Mouse (Mus musculus) C2C12 (cell line): ENCODE results near the gene Ercc5. TPM values are rescaled to one million over a fixed set of nuclear protein-coding genes. Genes with fewer than 3 reads are reported as not detected.

Source experiments
- H3K27me3 ChIP-seq: one replicate; pipeline ENCODE4 v1.6.1; 2011; ENCODE audit not compliant: control insufficient read depth, insufficient read depth, insufficient read length
- H3K36me3 ChIP-seq: one replicate; pipeline ENCODE4 v1.6.1; 2011; ENCODE audit not compliant: control insufficient read depth, insufficient read depth
- H3K4me3 ChIP-seq: one replicate; pipeline ENCODE4 v1.5.1; 2011; ENCODE audit warnings: mild to moderate bottlenecking, control low read depth; ENCODE audit not compliant: poor library complexity, insufficient read depth, severe bottlenecking
- H3K79me2 ChIP-seq: one replicate; pipeline ENCODE4 v1.6.1; 2011; ENCODE audit not compliant: control insufficient read depth, insufficient read depth
- H3K79me3 ChIP-seq: one replicate; pipeline ENCODE4 v1.6.1; 2011; ENCODE audit warnings: low read depth, control low read depth
- H3ac ChIP-seq: one replicate; pipeline ENCODE3; 2011; ENCODE audit warnings: low read depth; ENCODE audit not compliant: control insufficient read depth, insufficient read length
- CEBPB ChIP-seq: IDR thresholded peaks from one replicate; pipeline ENCODE4 v1.6.1; 2011; ENCODE audit warnings: low read depth, mild to moderate bottlenecking, control low read depth, moderate library complexity
- CTCF ChIP-seq: IDR thresholded peaks from one replicate; pipeline ENCODE4 v1.5.1; 2011; ENCODE audit not compliant: control insufficient read depth, insufficient read depth, insufficient read length
- FOSL1 ChIP-seq: IDR thresholded peaks from one replicate; pipeline ENCODE4 v1.8.0; 2011; ENCODE audit warnings: mild to moderate bottlenecking, low read length; ENCODE audit not compliant: poor library complexity, insufficient read depth, severe bottlenecking
- MAX ChIP-seq: IDR thresholded peaks from one replicate; pipeline ENCODE4 v1.6.1; 2011; ENCODE audit warnings: mild to moderate bottlenecking, control low read depth
- MYOD1 ChIP-seq: IDR thresholded peaks from one replicate; pipeline ENCODE4 v1.6.1; 2011; ENCODE audit warnings: low read depth; ENCODE audit not compliant: control insufficient read depth, insufficient read length
- MYOG ChIP-seq: IDR thresholded peaks from one replicate; pipeline ENCODE4 v1.6.1; 2011; ENCODE audit not compliant: control insufficient read depth, insufficient read length; ENCODE audit errors: extremely low read depth
- USF1 ChIP-seq: IDR thresholded peaks from one replicate; pipeline ENCODE4 v1.6.1; 2011; ENCODE audit warnings: low read depth, mild to moderate bottlenecking, control low read depth, moderate library complexity
- polyA plus RNA-seq: library from polyadenylated mRNA; unstranded; fragments of >200 nt; fragmentation: generic; extraction: Trizol; gene quantifications from one replicate; pipeline ENCODE4 v1.2.1, GENCODE M21; 2012; ENCODE audit warnings: missing spikeins

Ercc5 gene
- polyA plus RNA-seq, 1 experiment, result 4.4 TPM

DNA sequence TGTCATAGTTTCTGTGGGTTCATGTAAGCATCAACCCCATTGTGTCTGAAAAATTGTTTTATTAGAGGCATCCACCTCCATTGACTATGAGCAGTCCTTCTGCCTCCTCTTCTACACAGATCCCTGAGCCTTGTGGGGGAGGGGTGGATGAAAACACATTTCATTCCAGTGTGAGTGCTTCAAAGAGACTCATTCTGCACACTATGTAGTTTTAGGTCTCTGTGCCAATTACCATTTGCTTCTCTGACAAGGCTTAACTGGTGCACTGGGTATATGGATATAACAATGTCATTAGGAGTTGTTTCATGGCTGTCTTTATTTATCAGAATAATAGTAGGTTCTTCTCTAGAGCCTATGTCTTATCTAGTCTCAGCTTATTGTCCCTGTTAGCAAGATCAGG, 38.9 kb downstream of the Ercc5 start:
- Histone ChIP-seq H3K27me3 (no peaks in the 10 kb centered on the region), H3ac (no peak overlapping the region), H3K4me3 (no peak overlapping the region), H3K36me3 (no peaks in the 10 kb centered on the region), H3K79me3 (no peaks in the 10 kb centered on the region), H3K79me2 (no peaks in the 10 kb centered on the region)
- TF ChIP-seq FOSL1, result no peak
- TF ChIP-seq USF1, result no peak
- TF ChIP-seq MYOG, result no peak
- no peak for TF ChIP-seq MYOD1
- no peak for TF ChIP-seq CTCF
- TF ChIP-seq CEBPB, result no peak
- no peak for TF ChIP-seq MAX

DNA sequence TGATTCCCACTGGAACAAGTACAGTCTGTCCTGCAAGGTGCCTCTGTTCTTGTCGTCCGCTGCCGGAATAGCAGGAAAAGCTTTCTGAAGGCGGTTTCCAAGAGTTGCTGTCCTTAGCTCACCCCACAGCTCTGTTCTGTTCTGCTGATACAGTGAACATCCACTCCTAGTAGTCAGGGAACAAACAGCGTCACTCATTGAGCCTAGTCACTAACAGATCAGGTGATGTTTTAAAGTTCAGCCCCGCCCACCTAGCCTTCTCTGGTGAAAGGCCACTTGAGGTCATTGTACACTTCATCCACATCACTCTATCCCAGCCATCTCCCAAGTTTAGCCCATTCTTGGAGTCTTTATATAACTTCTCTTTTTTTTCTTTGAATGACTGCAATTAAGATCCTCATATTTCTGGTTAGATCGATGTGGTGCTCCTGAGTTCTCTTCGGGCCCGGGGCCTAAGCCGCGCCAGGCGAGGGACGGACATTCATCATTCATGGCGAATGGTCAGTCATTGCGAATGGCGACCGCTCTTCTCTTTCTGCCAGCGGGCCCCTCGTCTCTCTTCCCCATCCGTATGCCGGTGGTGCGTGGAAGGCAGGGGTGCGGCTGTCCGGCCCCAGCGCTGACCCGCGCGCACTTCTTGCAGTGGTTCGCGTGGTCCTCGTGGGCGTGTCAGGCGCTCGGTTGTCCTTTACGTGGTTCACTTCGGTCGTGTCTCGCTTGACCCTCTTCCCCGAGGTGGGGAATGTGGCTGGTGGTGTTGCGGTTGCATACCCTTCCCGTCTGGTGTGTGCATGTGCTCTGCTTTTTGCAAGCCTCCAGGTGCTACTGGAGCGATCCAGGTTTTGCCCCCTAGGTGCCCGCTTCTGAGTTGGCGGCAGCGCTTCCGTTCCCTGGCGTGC, 51.0 kb downstream of the Ercc5 start:
- Histone ChIP-seq H3K36me3 (no peaks in the 10 kb centered on the region), H3K27me3 (peaks cover 5% of the 10 kb centered on the region), H3K79me2 (no peaks in the 10 kb centered on the region), H3K4me3 (no peak overlapping the region), H3K79me3 (no peaks in the 10 kb centered on the region), H3ac (no peak overlapping the region)
- TF ChIP-seq FOSL1 (no peak), MAX (no peak), MYOG (no peak), CEBPB (no peak), MYOD1 (no peak), USF1 (no peak)

DNA sequence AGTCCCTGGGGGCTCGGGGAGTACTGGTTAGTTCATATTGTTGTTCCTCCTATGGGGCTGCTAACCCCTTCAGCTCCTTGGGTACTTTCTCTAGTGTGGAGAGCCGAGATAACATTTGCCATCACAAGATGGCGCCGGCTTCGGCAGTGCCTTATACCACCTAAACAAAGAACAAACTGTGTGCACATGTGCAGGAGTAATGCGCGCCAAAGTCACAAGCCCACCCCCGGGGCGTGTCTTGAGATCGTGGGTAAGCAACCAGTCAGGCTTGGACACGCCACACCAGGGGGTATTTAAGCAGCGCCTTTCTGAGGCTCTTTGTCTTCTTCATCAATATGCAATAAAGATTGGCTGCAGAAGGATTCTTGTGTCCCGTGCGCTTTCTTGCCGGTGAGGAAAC, 55.3 kb downstream of the Ercc5 start:
- TF ChIP-seq CTCF, result no peak
- TF ChIP-seq MYOD1, result no peak
- no peak for TF ChIP-seq MAX
- TF ChIP-seq USF1, result no peak
- TF ChIP-seq MYOG, result no peak
- no peak for TF ChIP-seq CEBPB
- Histone ChIP-seq H3K4me3 (no peak overlapping the region), H3K79me3 (no peaks in the 10 kb centered on the region)

DNA sequence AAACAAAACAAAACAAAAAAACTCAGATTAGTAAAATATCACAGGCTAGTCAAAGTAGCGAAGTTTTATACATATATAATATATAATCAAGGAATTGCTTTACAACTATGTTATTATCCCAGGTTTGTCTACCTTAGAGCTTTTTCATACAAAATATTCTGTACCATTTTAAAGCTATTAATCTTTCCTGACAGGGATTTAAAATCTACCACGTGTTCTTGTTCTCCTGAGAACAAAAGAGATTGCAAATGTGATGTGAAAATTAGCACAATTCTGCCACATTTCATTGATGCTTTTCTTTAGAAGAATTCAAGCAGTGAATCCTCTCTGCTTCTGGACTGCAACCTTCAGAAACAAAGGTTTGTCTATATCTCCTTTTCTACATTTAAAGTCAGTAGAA, 66.9 kb downstream of the Ercc5 start:
- Histone ChIP-seq H3K79me2 (no peaks in the 10 kb centered on the region), H3K4me3 (no peak overlapping the region), H3ac (no peak overlapping the region), H3K36me3 (no peaks in the 10 kb centered on the region), H3K79me3 (no peaks in the 10 kb centered on the region), H3K27me3 (no peaks in the 10 kb centered on the region)
- TF ChIP-seq MYOG (no peak), MAX (no peak), CEBPB (no peak), MYOD1 (no peak), CTCF (no peak), FOSL1 (no peak), USF1 (no peak)

More for the DNA sequence above, 55.3 kb downstream of the Ercc5 start:
- H3ac ChIP-seq, result no peak overlapping the region
- H3K79me2 ChIP-seq, result no peaks in the 10 kb centered on the region
- no peaks in the 10 kb centered on the region for H3K36me3 ChIP-seq
- H3K27me3 ChIP-seq, result peaks cover 5% of the 10 kb centered on the region

DNA sequence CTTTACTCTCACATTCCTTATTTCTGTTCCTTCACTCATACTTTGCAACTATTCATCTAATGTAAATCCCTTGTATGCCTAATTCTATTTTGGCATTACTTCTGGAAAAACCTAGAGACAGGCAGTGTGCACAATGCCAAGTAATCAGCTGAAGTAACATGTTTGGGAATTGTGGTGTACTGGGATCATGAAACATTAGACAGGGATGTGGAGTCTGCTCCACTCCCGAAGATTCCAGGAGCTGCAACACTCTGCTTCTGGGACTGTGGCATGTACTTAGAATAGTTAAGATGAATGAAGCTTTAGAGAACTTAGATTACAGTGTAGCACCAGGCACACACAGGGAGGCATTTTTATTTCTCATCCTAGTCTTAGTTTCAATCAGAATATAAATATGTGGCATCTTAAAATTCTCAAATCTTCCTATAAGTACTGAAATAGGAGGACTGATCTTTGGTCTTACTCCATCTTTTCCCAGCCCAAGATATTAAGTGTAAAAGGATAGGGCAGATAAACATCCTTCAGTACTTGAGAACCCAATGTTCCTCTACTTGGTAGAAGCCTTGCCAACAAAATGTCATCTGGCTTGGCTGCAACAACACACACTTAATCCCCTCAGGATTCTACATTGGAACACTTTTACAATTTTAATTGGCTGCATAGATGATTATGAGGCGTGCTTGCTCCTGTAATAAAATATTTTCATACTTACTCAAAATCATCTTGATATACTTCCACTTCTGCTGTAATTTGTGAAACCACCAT, 69.0 kb downstream of the Ercc5 start:
- Histone ChIP-seq H3ac (no peak overlapping the region), H3K36me3 (no peaks in the 10 kb centered on the region)

DNA sequence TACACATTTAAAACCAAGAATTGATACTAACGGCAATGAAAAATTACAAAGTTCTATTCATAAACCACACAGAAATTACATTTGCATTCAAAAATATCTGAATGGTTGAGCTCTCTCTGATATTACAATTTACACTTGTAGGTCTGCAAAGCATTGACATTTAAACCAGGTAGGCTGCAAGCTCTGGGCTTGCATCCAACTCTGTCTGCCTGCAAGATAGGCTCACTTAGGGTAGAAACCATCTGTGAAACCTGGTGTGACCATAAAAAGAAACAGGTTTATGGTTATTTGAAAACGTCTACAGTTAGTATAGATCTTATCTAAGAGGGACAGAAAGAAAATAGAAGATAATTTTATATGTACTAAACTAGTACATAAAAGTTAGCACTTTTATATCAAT, 69.6 kb downstream of the Ercc5 start:
- Histone ChIP-seq H3ac (no peak overlapping the region), H3K79me3 (no peaks in the 10 kb centered on the region), H3K36me3 (no peaks in the 10 kb centered on the region), H3K79me2 (no peaks in the 10 kb centered on the region), H3K4me3 (no peak overlapping the region), H3K27me3 (no peaks in the 10 kb centered on the region)
- TF ChIP-seq MAX, result no peak
- no peak for TF ChIP-seq CEBPB
- no peak for TF ChIP-seq MYOG
- no peak for TF ChIP-seq MYOD1
- TF ChIP-seq CTCF, result no peak
- TF ChIP-seq FOSL1, result no peak
- TF ChIP-seq USF1, result no peak

More for the DNA sequence above, 69.0 kb downstream of the Ercc5 start:
- no peaks in the 10 kb centered on the region for H3K79me3 ChIP-seq
- TF ChIP-seq CTCF (no peak), USF1 (no peak), CEBPB (no peak), MAX (no peak)
- no peak overlapping the region for H3K4me3 ChIP-seq
- no peaks in the 10 kb centered on the region for H3K79me2 ChIP-seq
- no peaks in the 10 kb centered on the region for H3K27me3 ChIP-seq
